Comparison of ENCODE assay signal across 8 mouse cellular contexts in genomic region chr10:83337159-83337951, GRCm38 (mm10). TPM values are rescaled to one million over a fixed set of nuclear protein-coding genes. Genes with fewer than 3 reads are reported as not detected.
DNase-seq lines count a peak whose midpoint lies in the region; ATAC-seq and TF ChIP-seq lines count a peak whose summit lies in the region.

Gene Slc41a2 (minus strand): TSS chr10:83337882.

- peaks cover 24% of the 10 kb centered on the region for H3K4me1 ChIP-seq in bone marrow macrophage, adult 2 months (ENCODE audit: control insufficient read depth, insufficient read depth, low read length)
- H3K4me1 ChIP-seq in heart, embryonic 12.5 days (replicated peaks) = no peaks in the 10 kb centered on the region
- H3K4me1 ChIP-seq in kidney, embryonic 15.5 days = peaks cover 9% of the 10 kb centered on the region
- peaks cover 10% of the 10 kb centered on the region; the same call in 1 of the 2 replicates for H3K4me1 ChIP-seq in liver, embryonic 12.5 days

- peak within 1 kb of the TSS; percentile 68 for H3K4me3 ChIP-seq in bone marrow macrophage, adult 2 months (ENCODE audit: insufficient read depth, low read length)
- peak within 1 kb of the TSS; percentile 65 for H3K4me3 ChIP-seq in heart, embryonic 12.5 days
- peak within 1 kb of the TSS; percentile 66 for H3K4me3 ChIP-seq in kidney, embryonic 15.5 days (replicated peaks)
- H3K4me3 ChIP-seq in liver, embryonic 12.5 days = peak within 1 kb of the TSS; percentile 57
- peak within 1 kb of the TSS; percentile 31 for H3K4me3 ChIP-seq in myocyte

- no peaks in the 10 kb centered on the region for H3K36me3 ChIP-seq in heart, embryonic 12.5 days
- H3K36me3 ChIP-seq in kidney, embryonic 15.5 days = no peaks in the 10 kb centered on the region
- H3K36me3 ChIP-seq in liver, embryonic 12.5 days = no peaks in the 10 kb centered on the region
- H3K36me3 ChIP-seq in myocyte (ENCODE audit: control insufficient read depth, insufficient read depth) = no peaks in the 10 kb centered on the region

- TF ChIP-seq CTCF in bone marrow macrophage, adult 2 months (IDR thresholded peaks at IDR 0.05; ENCODE audit: low read depth, low read length) = no peak

- peaks cover 67% of the 10 kb centered on the region for H3K27me3 ChIP-seq in heart, embryonic 12.5 days (replicated peaks)
- H3K27me3 ChIP-seq in kidney, embryonic 15.5 days = peaks cover 66% of the 10 kb centered on the region
- H3K27me3 ChIP-seq in liver, embryonic 12.5 days (replicated peaks) = peaks cover 87% of the 10 kb centered on the region
- no peaks in the 10 kb centered on the region for H3K27me3 ChIP-seq in myocyte (ENCODE audit: control insufficient read depth, insufficient read depth, insufficient read length)

- peak; percentile 57 for ATAC-seq in heart, embryonic 12.5 days (ENCODE audit: insufficient number of reproducible peaks, low FRiP score)
- ATAC-seq in kidney, embryonic 15.5 days (replicated peaks; ENCODE audit: low FRiP score) = peak; percentile 80
- ATAC-seq in liver, embryonic 12.5 days = peak; percentile 30; the same call in 1 of the 2 replicates

- H3K9me3 ChIP-seq in heart, embryonic 12.5 days (replicated peaks) = no peaks in the 10 kb centered on the region
- no peaks in the 10 kb centered on the region for H3K9me3 ChIP-seq in kidney, embryonic 15.5 days (replicated peaks)
- H3K9me3 ChIP-seq in liver, embryonic 12.5 days (replicated peaks) = no peaks in the 10 kb centered on the region

- H3K9ac ChIP-seq in heart, embryonic 12.5 days = peak within 1 kb of the TSS; percentile 60
- H3K9ac ChIP-seq in kidney, embryonic 15.5 days = peak within 1 kb of the TSS; percentile 46
- no peak within 1 kb of the TSS for H3K9ac ChIP-seq in liver, embryonic 12.5 days

- DNase-seq in CD4-positive helper T cell, adult 2 months (ENCODE audit: low read depth, low spot score) = peak; percentile 44
- DNase-seq in fibroblast of lung, adult 2 months (ENCODE audit: low read depth) = peak; percentile 46
- DNase-seq in spleen, postnatal 36 days (ENCODE audit: low spot score in 2 of 2) = peak; percentile 59 to 67

- WGBS in heart, embryonic 12.5 days = 1% methylated on average over 96 of the region's 102 CpGs
- under 1% methylated on average over 82 of the region's 102 CpGs for WGBS in kidney, embryonic 15.5 days
- 2% methylated on average over 97 of the region's 102 CpGs for WGBS in liver, embryonic 12.5 days (ENCODE audit: insufficient replicate concordance)

- H3K27ac ChIP-seq in bone marrow macrophage, adult 2 months (ENCODE audit: insufficient read depth, low read depth, low read length) = peak within 1 kb of the TSS; percentile 71
- no peak within 1 kb of the TSS for H3K27ac ChIP-seq in heart, embryonic 12.5 days (ENCODE audit: poor library complexity, severe bottlenecking)
- H3K27ac ChIP-seq in kidney, embryonic 15.5 days = no peak within 1 kb of the TSS; the same call in 1 of the 2 replicates
- no peak within 1 kb of the TSS for H3K27ac ChIP-seq in liver, embryonic 12.5 days

- no peak for TF ChIP-seq POLR2A in bone marrow macrophage, adult 2 months (IDR thresholded peaks at IDR 0.05; ENCODE audit: borderline replicate concordance, low read depth, low read length)
- peak; percentile 53 for TF ChIP-seq POLR2A in myocyte (IDR thresholded peaks at IDR 0.05; ENCODE audit: insufficient read length, low read depth)

- H3K79me2 ChIP-seq in myocyte (ENCODE audit: control insufficient read depth, insufficient read depth) = peaks cover 19% of the 10 kb centered on the region

- peak within 1 kb of the TSS; percentile 98 for H3K4me2 ChIP-seq in heart, embryonic 12.5 days
- H3K4me2 ChIP-seq in kidney, embryonic 15.5 days = peak within 1 kb of the TSS; percentile 98
- peak within 1 kb of the TSS; percentile 71 for H3K4me2 ChIP-seq in liver, embryonic 12.5 days
- peak within 1 kb of the TSS; percentile 89 for H3K4me2 ChIP-seq in myocyte (ENCODE audit: low read depth)

- peak within 1 kb of the TSS; percentile 13 for H3ac ChIP-seq in myocyte (ENCODE audit: control insufficient read depth, insufficient read length)

TF ChIP-seq in myocyte, 11 proteins besides CTCF, POLR2A, EP300 and RAD21:
- TF ChIP-seq POLR2AphosphoS2 (IDR thresholded peaks at IDR 0.05; ENCODE audit: insufficient read length, low read depth) (peak; percentile 75), TCF3 (IDR thresholded peaks at IDR 0.05; ENCODE audit: insufficient read length, low read depth) (peak; percentile 0), MYOG (IDR thresholded peaks at IDR 0.05; ENCODE audit: control insufficient read depth in 1 of 3, insufficient read depth in 1 of 3, insufficient read length in 2 of 3, low read depth in 2 of 3) (peak in 1 of 3 experiments; percentile 25), E2F4 (IDR thresholded peaks at IDR 0.05; ENCODE audit: insufficient read depth) (no peak)

RNA-seq across cellular contexts. Expression of gene Slc41a2, which starts in this region (rescaled TPM):
- polyA plus RNA-seq in bone marrow macrophage, adult 2 months (2012; ENCODE audit: insufficient read depth, insufficient read length, missing spikeins) = 18.8 and 20.4 TPM in 2 replicates
- polyA plus RNA-seq in heart, embryonic 12.5 days (2016; fragmentation: Nextera tagmentation; extraction: Ambion mirVana) = 0.77 and 1.0 TPM in 2 replicates
- polyA plus RNA-seq in kidney, embryonic 15.5 days (2015; fragmentation: Nextera tagmentation; extraction: Ambion mirVana) = 0.57 and 0.58 TPM in 2 replicates
- polyA plus RNA-seq in liver, embryonic 12.5 days (2016; fragmentation: Nextera tagmentation; extraction: Ambion mirVana) = 0.11 and 0.13 TPM in 2 replicates
- polyA plus RNA-seq in myocyte (2012; fragmentation: generic; extraction: Trizol) = 5.3 TPM

Comparison
In these comparisons a context has a peak if more than half of its experiments do, and no peak if none do; other contexts are left out.
1. Peak in ATAC-seq, H3K4me3 ChIP-seq, H3K9ac ChIP-seq and H3K4me2 ChIP-seq in kidney, embryonic 15.5 days; RNA of the gene not detected or under 1 TPM.
2. Peak in ATAC-seq, H3K4me3 ChIP-seq and H3K4me2 ChIP-seq in liver, embryonic 12.5 days; RNA of the gene not detected or under 1 TPM.
3. ATAC-seq: peak in every context shown above with its lines; median percentile 80 in kidney, embryonic 15.5 days; 57 in heart, embryonic 12.5 days; 30 in liver, embryonic 12.5 days.